Mouse (Mus musculus): ENCODE measurements around the gene Top2b. TPM values are rescaled to one million over a fixed set of nuclear protein-coding genes. Genes with fewer than 3 reads are reported as not detected.

Gene Top2b
- total RNA-seq, 2 experiments from 2014 or later = 92.1 to 97.7 TPM

DNA sequence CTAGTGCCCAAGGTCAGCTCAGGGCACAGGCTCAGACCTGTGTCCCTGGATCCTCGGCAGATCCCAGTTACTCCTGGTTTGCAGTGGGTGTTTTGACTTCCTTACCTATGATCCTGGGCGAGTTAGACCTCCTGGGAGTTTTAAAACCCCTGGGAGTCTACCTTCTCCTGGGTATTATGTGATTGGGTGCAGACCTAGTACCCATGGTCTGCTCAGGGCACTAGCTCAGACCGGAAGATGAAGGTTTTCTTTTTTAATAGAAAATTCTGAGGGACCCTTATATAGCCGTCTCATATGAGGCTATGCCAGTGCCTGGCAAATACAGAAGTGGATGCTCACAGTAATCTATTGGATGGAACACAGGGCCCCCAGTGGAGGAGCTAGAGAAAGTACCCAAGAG, 40.2 kb downstream of the Top2b start:
- no peak for DNase-seq (ENCODE audit: extremely low spot score in 1 of 2, low spot score in 1 of 2)

- no peak for DNase-seq (ENCODE audit: extremely low spot score in 1 of 2, low spot score in 1 of 2)
Observed at GRCm38 (mm10) chr14:16414163-16414562, 49.2 kb downstream of the Top2b start.

GRCm38 (mm10) chr14:16427569-16427968, 62.6 kb downstream of the Top2b start:
- no peak for DNase-seq (ENCODE audit: extremely low spot score in 1 of 2, low spot score in 1 of 2)

GRCm38 (mm10) chr14:16431941-16432499, 67.0 kb downstream of the Top2b start:
- DNase-seq (ENCODE audit: extremely low spot score in 1 of 2, low spot score in 1 of 2) = no peak

DNA sequence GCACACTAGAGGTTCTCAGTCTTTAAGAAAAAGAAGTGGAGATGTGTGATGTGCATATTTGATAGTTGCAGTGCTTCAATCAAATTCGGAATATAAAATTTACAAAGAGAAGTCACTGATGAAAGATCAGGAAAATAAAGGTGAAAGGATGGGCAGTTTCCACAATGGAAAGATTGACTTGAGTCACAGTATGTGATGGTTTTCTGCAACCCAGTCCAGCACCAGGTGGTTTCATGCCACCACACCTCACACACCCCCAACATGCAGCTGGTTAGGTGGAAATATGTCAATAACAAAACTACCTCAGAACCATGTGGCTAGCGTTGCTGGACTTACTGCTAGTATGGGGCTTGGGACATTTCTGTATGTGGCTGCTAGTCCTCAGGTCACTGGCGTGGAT, 67.6 kb downstream of the Top2b start:
- no peak for DNase-seq (ENCODE audit: extremely low spot score in 1 of 2, low spot score in 1 of 2)

GRCm38 (mm10) chr14:16433206-16433605, 68.2 kb downstream of the Top2b start:
- no peak for DNase-seq (ENCODE audit: extremely low spot score in 1 of 2, low spot score in 1 of 2)

GRCm38 (mm10) chr14:16434396-16435171, 69.6 kb downstream of the Top2b start:
- peak in 1 of 2 experiments; percentile 47 for DNase-seq (ENCODE audit: extremely low spot score in 1 of 2, low spot score in 1 of 2)

DNA sequence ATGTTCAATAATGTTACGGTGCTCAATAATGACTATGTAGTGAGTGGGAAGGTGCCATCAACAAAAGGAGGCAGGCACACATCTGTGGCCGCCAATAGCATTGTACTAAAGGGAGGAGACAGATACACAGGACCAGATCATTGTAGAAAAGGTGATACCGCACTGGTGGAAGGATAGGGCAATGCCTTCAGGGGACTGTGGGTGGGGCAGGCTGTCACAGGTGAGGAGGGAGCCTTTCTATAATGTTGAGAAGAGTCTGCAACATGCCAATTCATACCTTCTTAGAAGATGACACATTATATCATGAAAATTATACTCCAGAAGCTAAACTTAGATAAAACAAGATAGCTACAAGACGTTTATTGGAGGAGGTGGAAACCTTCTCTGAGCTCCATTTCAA, 72.4 kb downstream of the Top2b start:
- no peak for DNase-seq (ENCODE audit: extremely low spot score in 1 of 2, low spot score in 1 of 2)

DNA sequence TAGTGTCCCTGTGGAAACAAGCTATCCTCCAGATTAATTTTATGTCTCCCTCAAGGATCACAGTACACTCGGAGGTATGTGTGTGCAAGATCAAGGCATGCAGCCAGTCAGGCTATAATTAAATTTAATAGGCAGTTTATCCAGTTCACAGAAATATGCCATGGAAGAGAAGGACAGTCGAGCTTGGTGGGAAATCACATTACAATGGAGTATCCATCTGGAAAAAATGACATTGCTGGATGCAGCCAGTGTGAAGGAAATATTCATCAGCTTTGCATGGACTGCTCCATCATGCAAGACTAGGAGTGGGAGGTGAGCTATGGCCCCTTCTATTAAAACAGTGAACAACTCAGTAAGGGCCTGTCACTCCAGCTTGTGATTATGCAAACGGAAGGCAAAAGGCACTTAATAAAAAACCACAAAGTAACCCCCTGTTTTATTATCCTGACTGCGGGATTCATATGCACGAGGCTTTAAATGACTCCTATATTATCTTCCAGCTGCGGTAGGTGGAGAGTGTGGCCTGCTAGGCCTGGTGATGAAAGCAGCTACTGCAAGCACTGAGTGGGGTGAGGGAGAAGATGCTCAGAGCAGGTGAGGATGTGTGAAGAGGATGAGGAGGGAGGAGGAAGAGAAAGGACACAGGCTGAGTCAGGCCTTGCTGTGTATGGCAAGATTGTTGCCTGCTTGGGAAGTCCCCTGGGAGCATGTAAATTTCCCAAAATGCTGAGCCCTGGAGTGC, 74.6 kb downstream of the Top2b start:
- no peak for DNase-seq (ENCODE audit: extremely low spot score in 1 of 2, low spot score in 1 of 2)

DNA sequence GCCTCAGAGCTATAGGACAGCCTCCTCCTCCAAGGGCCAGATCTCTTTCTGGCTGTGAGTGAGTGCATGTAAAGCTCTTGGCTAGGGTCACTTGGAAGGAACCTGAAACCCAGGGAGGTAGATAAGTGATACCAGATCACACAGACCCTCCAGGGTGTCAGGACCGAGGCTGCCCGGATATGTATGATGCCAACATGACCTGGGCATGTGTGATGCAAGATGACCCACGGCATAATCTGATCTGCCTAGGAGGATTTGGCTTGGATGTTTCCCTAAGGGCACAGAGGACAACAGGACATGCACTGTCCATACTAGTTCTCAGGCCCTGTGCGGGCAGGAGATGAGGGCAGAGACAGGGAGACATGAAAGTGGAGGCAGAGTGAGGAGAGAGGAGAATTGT, 79.9 kb downstream of the Top2b start:
- no peak for DNase-seq (ENCODE audit: extremely low spot score in 1 of 2, low spot score in 1 of 2)

- DNase-seq (ENCODE audit: extremely low spot score in 1 of 2, low spot score in 1 of 2) = no peak
Observed at GRCm38 (mm10) chr14:16447587-16447986, 82.6 kb downstream of the Top2b start.

DNA sequence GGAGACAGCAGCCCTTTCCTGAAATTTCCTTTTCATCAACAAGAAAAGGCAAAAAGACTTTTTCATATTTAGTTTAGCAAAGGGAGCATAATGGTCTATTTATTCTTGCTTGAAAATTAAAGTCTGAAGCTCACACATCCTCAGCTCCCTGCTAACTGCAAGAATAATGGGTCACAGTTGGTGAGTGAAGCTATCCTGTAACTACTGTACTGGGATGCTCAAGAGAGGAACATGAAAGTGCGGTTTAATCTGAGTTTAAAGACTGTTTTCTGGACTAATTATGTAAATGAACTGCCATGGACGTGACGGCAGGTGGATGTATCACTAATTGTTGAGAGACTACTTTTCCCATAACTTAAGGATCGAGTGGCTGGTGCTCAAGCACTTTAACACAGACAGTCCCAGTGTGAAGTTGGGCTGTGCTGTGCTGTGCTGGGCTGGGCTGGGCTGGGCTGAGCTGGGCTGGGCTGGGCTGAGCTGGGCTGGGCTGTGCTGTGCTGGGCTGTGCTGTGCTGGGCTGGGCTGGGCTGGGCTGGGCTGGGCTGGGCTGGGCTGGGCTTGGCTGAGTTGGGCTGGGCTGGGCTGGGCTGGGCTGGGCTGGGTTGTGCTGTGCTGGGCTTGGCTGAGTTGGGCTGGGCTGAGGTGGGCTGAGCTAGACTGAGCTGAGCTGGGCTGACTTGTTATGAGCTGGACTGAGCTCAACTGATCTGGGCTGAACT, 83.4 kb downstream of the Top2b start:
- DNase-seq (ENCODE audit: extremely low spot score in 1 of 2, low spot score in 1 of 2) = no peak

GRCm38 (mm10) chr14:16478606-16479323, 113.8 kb downstream of the Top2b start:
- no peak for DNase-seq (ENCODE audit: extremely low spot score in 1 of 2, low spot score in 1 of 2)

DNA sequence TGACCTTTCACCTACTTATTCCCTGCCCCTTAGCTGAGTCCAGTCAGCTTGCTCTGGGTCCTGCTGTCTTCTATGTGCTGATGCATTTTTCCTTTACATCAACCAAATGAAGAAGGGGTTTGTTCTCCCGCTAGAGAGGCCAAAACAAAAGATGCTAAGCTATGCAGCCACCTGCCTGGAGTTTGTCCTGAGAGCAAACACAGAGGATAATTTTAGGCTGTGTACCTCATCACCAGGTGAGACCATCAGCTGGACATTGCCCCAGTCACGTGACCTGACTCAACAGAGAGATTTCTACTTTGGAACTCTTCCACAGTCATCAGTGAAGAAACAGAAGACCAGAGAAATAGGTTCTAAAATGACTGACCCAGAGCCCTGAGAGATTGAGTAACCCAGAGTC, 114.5 kb downstream of the Top2b start:
- no peak for DNase-seq (ENCODE audit: extremely low spot score in 1 of 2, low spot score in 1 of 2)

GRCm38 (mm10) chr14:16480621-16481020, 115.6 kb downstream of the Top2b start:
- DNase-seq (ENCODE audit: extremely low spot score in 1 of 2, low spot score in 1 of 2) = no peak

DNA sequence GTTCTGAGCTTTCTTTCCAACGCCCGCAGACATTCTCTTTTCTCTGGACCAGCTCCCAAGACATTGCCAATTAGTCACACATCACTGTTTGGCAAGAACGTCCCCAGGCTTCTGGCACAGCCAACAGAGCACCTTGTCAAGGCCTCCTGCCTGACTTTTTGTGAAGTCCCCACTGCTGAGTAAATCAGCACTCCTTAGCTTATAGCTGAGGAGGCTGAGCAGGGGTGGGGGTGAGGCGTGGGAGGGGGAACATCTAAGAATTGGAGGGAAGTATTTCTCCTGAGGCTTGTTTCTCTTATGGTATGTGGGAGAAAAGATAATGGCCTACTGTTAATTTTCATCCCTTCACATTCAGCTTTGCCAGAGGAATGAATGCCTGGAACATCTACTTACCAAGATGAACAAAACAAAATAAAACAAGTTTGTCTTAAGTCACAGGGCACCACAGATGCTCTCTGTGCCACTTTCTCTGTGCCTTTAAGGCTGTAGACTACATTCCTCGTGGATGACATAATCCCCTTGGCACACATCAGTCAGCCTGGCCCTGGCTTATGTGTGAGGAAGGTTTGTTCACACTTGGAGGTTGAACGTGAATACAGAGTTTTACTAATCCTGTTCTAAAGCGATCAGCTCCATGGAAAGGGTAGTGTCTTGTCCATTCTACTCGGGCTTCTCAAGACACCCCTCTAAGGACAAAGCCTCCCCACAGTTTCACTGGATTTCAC, 118.8 kb downstream of the Top2b start:
- DNase-seq (ENCODE audit: extremely low spot score in 1 of 2, low spot score in 1 of 2) = no peak

Measured in layer of hippocampus, postnatal 25 days (tissue).